Mouse (Mus musculus): ENCODE data around the gene Slc9a7.
A peak's percentile ranks its signal among the peaks of the same experiment; 100 is the strongest.

Gene Slc9a7

DNA sequence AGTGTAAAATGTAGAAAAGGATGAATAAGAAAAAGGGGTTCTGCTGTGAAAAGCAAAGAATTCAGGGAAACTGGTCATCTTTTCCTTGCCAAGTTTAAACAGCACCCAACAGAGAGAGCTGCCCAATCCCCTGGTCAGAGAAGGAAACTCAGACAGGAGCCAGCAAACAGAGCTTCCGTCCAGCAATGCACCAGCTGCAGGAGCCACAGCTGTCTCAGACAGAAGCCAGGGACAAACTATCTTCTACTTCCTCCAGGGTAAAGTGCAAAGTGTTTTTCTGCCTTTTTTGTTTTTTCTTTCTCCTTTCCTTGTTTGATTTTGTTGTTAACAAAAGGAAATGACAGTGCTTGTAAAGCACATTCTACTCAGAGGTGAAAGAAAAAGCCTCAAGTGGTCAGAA is 131.3 kb downstream of the Slc9a7 start:
- DNase-seq (ENCODE audit: low spot score in 2 of 2): no peak

DNA sequence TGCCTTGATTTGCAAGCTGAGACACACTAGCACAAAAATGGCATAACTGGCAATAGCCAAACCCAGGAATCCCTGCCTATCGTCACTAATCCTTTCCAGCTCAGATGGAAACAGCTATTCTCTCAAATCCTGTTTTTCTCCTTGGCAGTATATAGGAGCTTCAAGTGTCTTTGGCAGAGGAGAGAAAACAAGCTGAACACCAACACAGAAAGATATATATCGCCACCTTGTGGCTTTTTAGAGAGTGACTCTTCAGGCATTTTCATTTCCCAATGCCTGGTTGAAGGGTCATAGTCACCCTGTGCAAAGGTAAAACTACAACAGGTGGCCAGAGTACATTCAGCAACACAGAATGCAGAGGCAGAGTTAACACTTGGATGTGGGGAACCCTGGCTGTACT is 134.1 kb downstream of the Slc9a7 start:
- no peak for DNase-seq (ENCODE audit: low spot score in 2 of 2)

DNA sequence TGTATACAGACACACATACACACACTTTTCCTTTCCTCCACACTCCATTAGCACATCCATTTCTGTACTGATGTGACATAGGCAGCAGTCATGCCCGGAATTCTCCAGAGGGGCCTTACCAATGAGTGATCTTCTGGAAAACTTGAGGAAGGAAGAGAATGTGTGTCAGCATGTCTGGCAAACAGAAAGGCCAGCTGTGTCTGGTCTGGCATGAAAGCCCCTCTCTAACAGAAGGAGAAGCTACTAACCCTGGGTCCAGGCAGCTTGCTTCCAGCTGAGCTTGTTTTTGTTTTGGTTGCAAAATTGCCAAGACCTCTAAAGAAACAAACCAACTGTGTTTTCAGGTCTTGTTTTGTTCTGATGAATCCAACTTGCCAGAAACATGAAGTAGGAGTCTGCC is 162.1 kb downstream of the Slc9a7 start:
- no peak for DNase-seq (ENCODE audit: low spot score in 2 of 2)

DNA sequence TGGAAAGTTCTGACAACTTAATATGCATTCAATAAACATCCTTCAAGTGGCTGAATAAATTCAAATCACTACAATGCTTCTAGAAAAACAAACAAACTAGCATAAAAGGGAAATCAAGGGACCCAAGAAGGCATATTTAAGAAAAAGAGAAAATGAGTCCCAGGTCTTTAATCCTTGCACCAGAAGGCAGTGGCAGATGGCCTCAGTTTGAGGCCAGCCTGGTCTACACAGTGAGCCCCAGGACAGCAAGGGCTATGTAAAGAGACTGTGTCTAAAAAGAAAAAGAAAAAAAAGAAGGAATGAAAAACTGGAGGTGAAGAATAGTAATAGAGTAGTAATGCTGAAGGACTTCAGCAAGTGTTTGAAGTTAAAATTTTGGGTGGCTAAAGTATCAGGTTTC is 162.7 kb downstream of the Slc9a7 start:
- no peak for DNase-seq (ENCODE audit: low spot score in 2 of 2)

DNA sequence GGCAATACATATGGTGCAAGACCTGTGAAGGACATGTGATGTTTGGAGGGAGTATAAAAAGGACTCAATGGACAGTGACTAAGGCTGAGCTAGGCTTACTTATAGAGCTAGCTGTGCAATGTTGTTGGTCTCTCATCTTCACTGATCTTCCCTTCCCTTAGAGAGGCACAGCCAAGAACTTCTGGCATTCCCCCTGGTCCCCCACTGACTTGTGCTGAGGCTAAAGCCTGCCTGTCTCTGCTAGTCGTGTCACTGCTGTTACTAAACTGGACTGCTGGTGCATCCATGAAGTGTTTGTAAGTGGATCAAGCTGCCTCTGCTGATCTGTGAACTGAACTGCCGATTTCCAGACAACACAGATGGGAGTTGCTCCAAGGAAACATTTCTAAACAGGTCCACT is 166.1 kb downstream of the Slc9a7 start:
- DNase-seq (ENCODE audit: low spot score in 2 of 2): peak in 1 of 2 experiments; percentile 2

DNA sequence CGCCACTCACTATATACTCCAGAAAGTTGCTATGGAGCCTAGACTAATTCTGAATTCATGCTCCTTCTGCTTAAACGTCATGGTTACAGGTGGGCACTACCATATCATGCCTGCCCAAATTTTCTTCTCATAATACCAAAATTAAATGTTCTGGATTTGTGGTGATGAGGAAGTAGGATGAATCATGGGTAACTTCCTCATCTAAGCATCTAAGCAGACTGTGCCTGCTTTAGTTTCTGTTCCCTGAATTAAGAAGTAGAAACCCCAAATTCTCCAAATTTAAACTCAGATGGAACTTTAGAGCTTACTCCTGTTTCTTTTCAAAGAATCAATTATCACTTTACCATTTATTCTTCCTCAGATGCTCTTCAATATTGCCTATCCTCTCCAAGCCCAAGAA is 173.9 kb downstream of the Slc9a7 start:
- no peak for DNase-seq (ENCODE audit: low spot score in 2 of 2)

DNA sequence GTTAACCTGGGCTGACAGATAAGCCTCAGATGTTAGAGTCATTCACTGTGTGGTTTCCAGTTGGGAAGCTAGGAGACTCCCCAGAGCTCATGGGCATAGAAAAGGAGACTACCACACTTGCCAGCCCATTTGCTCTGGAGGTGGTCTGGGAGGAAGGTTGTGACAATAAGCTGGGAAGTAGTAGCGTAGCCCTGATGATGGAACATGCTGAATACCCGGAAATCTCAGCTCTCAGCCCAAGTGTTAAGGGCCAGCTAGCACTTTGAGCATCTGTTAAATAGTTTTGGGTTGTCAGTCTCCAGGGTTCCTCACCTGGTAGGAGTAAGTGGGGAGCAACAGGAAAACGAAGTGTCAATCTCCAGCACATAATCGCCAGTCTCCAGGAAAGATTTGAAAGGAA is 221.4 kb downstream of the Slc9a7 start:
- no peak for DNase-seq (ENCODE audit: low spot score in 2 of 2)

DNA sequence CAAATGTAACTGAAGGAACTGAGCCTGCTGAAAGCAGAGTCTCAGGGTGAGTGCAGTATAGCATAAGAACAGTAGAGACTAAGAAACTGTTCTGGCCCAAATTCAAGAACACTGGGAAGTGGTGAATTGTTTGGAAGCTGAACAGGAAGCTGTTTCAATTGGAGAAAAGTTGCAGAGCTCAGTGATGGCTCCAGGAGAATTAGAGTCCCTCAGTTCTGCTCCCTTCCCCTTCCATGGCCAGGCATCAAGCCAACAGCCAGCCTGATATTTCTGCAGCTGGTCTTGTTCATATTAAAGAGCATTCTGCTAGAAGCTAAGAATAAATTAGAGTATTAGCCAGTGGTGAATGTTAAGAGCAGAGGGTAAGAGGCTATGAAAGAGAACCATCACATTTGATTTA is 225.0 kb downstream of the Slc9a7 start:
- no peak for DNase-seq (ENCODE audit: low spot score in 2 of 2)

DNA sequence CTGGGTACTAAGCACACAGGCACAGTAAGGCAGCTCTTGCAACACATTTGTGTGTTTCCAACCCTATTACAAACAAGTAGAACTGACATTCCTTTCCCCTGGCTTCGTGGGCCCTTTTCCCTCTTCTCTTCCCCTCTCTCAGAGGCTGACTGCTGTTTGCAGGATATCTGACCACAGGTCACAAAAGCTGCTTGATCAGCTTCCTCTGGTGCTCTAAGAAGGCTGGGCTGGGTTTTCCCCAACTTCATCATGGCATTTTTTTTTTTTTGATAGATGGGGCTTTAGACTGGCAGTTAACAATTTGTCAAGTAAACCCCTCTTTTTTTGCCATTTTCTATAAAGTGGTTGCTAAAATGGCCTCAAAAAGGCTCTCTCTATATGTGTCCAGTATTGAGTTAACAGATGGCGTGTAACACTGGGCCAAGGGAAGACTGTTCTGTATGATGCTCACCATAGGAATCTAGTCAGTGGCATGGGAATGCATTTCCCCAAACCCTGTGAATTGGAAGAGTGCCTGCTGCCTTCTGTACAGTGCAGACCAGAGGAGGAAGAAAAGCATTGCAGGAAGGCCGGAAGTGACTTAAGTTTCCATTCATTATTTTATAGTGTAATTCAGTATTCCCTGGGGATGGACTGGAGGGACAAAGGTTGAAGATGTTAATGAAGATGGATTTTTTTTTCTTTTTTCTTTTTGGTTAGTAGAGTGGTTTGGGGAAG is 229.7 kb downstream of the Slc9a7 start:
- no peak for DNase-seq (ENCODE audit: low spot score in 2 of 2)

DNA sequence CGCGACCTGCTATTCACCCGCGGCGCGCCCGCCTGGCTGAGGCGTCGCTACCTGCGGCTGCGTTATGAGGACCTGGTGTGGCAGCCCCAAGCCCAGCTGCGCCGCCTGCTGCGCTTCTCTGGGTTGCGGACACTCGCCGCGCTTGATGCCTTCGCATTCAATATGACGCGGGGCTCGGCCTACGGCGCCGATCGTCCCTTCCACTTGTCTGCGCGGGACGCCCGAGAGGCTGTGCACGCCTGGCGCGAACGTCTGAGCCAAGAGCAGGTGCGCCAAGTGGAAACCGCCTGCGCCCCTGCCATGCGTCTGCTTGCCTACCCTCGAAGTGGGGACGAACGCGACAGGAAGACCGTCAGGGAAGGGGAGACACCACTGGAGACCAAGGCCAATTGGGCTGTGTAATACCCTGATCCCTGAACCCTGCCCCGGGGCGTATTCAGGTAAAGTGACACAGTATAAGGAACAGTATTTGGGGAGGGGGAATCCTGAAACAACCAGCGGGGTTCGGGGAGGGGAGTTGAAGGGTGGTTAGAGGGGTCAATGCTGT is 230.8 kb downstream of the Slc9a7 start:
- no peak for DNase-seq (ENCODE audit: low spot score in 2 of 2)

DNA sequence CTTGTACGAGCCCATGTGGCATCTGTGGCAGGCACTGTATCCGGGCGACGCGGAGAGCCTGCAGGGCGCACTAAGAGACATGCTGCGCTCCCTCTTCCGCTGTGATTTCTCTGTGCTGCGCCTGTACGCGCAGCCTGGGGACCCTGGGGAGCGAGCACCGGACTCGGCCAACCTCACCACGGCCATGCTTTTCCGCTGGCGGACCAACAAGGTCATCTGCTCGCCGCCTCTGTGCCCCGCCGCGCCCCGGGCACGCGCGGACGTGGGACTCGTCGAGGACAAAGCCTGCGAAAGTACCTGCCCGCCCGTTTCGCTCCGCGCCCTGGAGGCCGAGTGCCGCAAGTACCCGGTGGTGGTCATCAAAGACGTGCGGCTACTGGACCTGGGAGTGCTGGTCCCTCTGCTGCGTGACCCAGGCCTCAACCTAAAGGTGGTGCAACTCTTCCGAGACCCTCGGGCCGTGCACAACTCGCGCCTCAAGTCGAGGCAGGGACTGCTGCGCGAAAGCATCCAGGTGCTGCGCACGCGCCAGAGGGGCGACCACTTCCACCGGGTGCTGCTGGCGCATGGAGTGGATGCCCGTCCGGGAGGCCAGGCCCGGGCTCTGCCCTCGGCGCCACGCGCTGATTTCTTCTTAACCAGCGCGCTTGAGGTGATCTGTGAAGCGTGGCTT is 231.4 kb downstream of the Slc9a7 start:
- peak in 1 of 2 experiments; percentile 12 for DNase-seq (ENCODE audit: low spot score in 2 of 2)

DNA sequence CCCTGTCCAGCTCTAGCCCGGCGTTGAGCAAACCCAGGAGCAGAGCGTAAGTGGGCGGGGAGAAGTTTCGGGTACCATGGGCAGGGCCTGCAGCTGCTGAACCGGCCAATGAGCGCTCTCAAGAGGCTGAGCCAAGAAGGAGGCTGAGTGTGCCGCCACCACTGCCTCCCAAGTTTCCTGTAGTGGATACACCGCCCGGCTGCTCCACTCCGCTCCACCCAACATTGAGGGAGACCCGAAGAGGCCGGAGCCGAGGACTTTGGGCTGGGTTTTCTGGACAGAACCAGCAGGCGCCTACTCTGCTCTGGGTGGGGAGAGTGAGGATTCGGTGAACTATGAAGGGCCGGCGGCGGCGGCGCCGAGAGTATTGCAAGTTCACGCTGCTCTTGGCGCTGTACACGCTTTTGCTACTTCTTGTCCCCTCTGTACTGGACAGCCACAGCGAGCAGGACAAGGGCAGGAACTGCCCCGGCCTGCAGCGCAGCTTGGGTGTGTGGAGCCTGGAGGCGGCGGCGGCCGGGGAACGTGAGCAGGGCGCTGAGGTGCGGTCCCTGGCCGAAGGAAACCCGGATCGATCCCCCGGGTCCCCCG is 232.1 kb downstream of the Slc9a7 start, which contains the start of gene Chst7:
Gene Chst7, plus strand, starts transcription at position 180 of the 591 bp plus-strand sequence.
- peak in 1 of 2 experiments; percentile 26 for DNase-seq (ENCODE audit: low spot score in 2 of 2)

Data from cerebellum, postnatal 4 days (tissue).